Comparison of ENCODE assay signal across 15 mouse cellular contexts in the genomic region with DNA sequence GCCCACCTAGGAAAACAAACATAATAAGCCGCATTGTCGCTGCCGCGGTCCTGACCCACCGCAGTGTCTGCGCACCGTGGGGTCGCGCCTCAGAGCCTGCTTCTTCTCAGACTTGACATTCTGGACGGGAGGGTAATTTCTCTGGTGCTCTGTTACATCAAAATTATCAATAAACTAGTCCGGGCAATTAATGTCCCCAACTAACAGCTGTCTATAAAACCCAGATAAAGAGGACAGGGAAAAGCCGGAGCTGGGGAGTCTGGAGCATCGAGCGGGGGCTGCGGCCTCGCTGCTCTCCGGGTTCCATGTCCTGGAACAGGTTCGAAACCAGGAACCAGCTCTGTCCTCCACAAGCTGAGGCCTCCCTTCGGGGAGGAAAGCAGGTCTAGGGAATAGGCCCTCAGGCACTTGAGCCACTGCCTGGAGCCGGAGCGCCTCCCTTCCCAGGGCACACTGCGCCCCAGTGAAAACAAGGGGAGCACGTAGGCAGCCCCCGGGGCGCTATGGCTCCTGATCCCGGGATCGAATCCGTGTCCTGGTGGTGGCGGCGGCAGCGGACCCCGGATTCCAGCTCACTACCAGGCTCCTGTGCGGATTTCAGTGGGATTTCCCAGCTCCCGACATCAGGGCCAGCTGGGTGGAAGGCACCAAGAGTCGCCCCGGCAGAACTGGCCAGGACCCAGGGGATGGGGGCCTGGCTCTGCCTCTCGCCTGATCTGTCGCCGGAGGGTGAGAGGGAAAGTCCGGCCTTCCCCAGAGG. TPM values are rescaled to one million over a fixed set of nuclear protein-coding genes. Genes with fewer than 3 reads are reported as not detected.
A peak's percentile ranks its signal among the peaks of the same experiment; 100 is the strongest.
DNase-seq lines count a peak whose midpoint lies in the region; ATAC-seq and TF ChIP-seq lines count a peak whose summit lies in the region.
"Had no signal": no experiment of that assay in that cellular context is flagged by ENCODE, and none has a peak within 500 bp of the region (broad histone marks: within the 10 kb centered on the region; RNA-seq: fewer than 3 reads in every experiment).

No protein-coding gene starts in this region.

- H3K9me3 ChIP-seq in forebrain, embryonic 10.5 days = no peaks in the 10 kb centered on the region
- no peaks in the 10 kb centered on the region for H3K9me3 ChIP-seq in forebrain, embryonic 13.5 days (replicated peaks)
- H3K9me3 ChIP-seq in midbrain, embryonic 10.5 days (replicated peaks) = no peaks in the 10 kb centered on the region
- no peaks in the 10 kb centered on the region for H3K9me3 ChIP-seq in midbrain, postnatal 0 days (ENCODE audit: low read length)
- no peaks in the 10 kb centered on the region for H3K9me3 ChIP-seq in liver, embryonic 16.5 days (replicated peaks; ENCODE audit: control insufficient read depth, low read length)
- H3K9me3 ChIP-seq in stomach, postnatal 0 days (ENCODE audit: control insufficient read depth, low read length) = no peaks in the 10 kb centered on the region
- H3K9me3 ChIP-seq: megakaryocyte, embryonic 14.5 days had no signal

- ATAC-seq in forebrain, embryonic 13.5 days = no peak
- ATAC-seq in midbrain, postnatal 0 days (ENCODE audit: low FRiP score) = no peak
- no peak for ATAC-seq in liver, embryonic 16.5 days (ENCODE audit: low read depth)
- ATAC-seq in stomach, postnatal 0 days (ENCODE audit: low FRiP score, low TSS enrichment) = no peak
- no peak for ATAC-seq in megakaryocyte progenitor cell, adult 5-6 weeks (replicated peaks; ENCODE audit: poor library complexity)

- H3K9ac ChIP-seq in forebrain, embryonic 13.5 days = no peak overlapping the region
- no peak overlapping the region for H3K9ac ChIP-seq in midbrain, postnatal 0 days (replicated peaks; ENCODE audit: low read length, poor library complexity, severe bottlenecking)
- 0 out of 2 replicates have a peak overlapping the region, but pooled peaks have one; percentile 12 for H3K9ac ChIP-seq in liver, embryonic 16.5 days (ENCODE audit: low read depth, low read length)
- H3K9ac ChIP-seq in stomach, postnatal 0 days (ENCODE audit: low read length) = peak overlapping the region; percentile 77

- no peak for TF ChIP-seq CTCF in midbrain, postnatal 0 days (IDR thresholded peaks at IDR 0.05)
- TF ChIP-seq CTCF in stomach, postnatal 0 days (IDR thresholded peaks at IDR 0.05; ENCODE audit: low read depth) = no peak

- H3K4me2 ChIP-seq in forebrain, embryonic 13.5 days = no peak overlapping the region
- H3K4me2 ChIP-seq in midbrain, postnatal 0 days (ENCODE audit: low read depth, low read length, poor library complexity, severe bottlenecking) = no peak overlapping the region
- no peak overlapping the region for H3K4me2 ChIP-seq in liver, embryonic 16.5 days (ENCODE audit: low read depth, low read length)
- H3K4me2 ChIP-seq in stomach, postnatal 0 days (replicated peaks; ENCODE audit: low read depth) = peak overlapping the region; percentile 71

- no peaks in the 10 kb centered on the region for H3K36me3 ChIP-seq in forebrain, embryonic 10.5 days (replicated peaks)
- H3K36me3 ChIP-seq in forebrain, embryonic 13.5 days (ENCODE audit: poor library complexity, severe bottlenecking) = no peaks in the 10 kb centered on the region
- no peaks in the 10 kb centered on the region for H3K36me3 ChIP-seq in midbrain, embryonic 10.5 days
- no peaks in the 10 kb centered on the region for H3K36me3 ChIP-seq in midbrain, postnatal 0 days (ENCODE audit: insufficient read depth, low read length)
- H3K36me3 ChIP-seq in liver, embryonic 16.5 days (ENCODE audit: control insufficient read depth, insufficient read depth) = no peaks in the 10 kb centered on the region
- H3K36me3 ChIP-seq in stomach, postnatal 0 days (ENCODE audit: control insufficient read depth, insufficient read depth, low read length) = peaks cover 4% of the 10 kb centered on the region; the same call in 1 of the 2 replicates

- no peak overlapping the region; the same call in 1 of the 2 replicates for H3K4me3 ChIP-seq in forebrain, embryonic 10.5 days
- no peak overlapping the region for H3K4me3 ChIP-seq in forebrain, embryonic 13.5 days
- 0 out of 2 replicates have a peak overlapping the region, but pooled peaks have one; percentile 6 for H3K4me3 ChIP-seq in midbrain, embryonic 10.5 days
- no peak overlapping the region for H3K4me3 ChIP-seq in midbrain, postnatal 0 days (ENCODE audit: low read depth, low read length)
- no peak overlapping the region for H3K4me3 ChIP-seq in liver, embryonic 16.5 days (ENCODE audit: low read depth, low read length)
- H3K4me3 ChIP-seq in stomach, postnatal 0 days (ENCODE audit: low read depth, low read length) = peak overlapping the region; percentile 69
- H3K4me3 ChIP-seq: megakaryocyte, embryonic 14.5 days had no signal

- no peak overlapping the region for H3K27ac ChIP-seq in forebrain, embryonic 10.5 days
- no peak overlapping the region for H3K27ac ChIP-seq in forebrain, embryonic 13.5 days
- H3K27ac ChIP-seq in midbrain, embryonic 10.5 days (replicated peaks) = no peak overlapping the region
- H3K27ac ChIP-seq in midbrain, postnatal 0 days (ENCODE audit: low read depth, low read length) = no peak overlapping the region
- H3K27ac ChIP-seq in liver, embryonic 16.5 days (ENCODE audit: low read length) = no peak overlapping the region
- H3K27ac ChIP-seq in stomach, postnatal 0 days (replicated peaks) = peak overlapping the region; percentile 81

- TF ChIP-seq EP300 in stomach, postnatal 0 days (optimal IDR thresholded peaks at IDR 0.05) = no peak

- peaks cover 100% of the 10 kb centered on the region for H3K27me3 ChIP-seq in forebrain, embryonic 10.5 days (ENCODE audit: poor library complexity, severe bottlenecking)
- peaks cover 98% of the 10 kb centered on the region for H3K27me3 ChIP-seq in forebrain, embryonic 13.5 days
- H3K27me3 ChIP-seq in midbrain, embryonic 10.5 days (ENCODE audit: low read depth, poor library complexity, severe bottlenecking) = peaks cover 100% of the 10 kb centered on the region
- peaks cover 85% of the 10 kb centered on the region for H3K27me3 ChIP-seq in midbrain, postnatal 0 days (ENCODE audit: insufficient read depth, low read length)
- peaks cover 90% of the 10 kb centered on the region for H3K27me3 ChIP-seq in liver, embryonic 16.5 days (ENCODE audit: control insufficient read depth, insufficient read depth, low read depth, low read length)
- H3K27me3 ChIP-seq in stomach, postnatal 0 days (ENCODE audit: control insufficient read depth, insufficient read depth, low read length) = no peaks in the 10 kb centered on the region

- 1% methylated on average over 40 of the region's 40 CpGs for WGBS in forebrain, embryonic 10.5 days
- under 1% methylated on average over 40 of the region's 40 CpGs for WGBS in forebrain, embryonic 13.5 days
- under 1% methylated on average over 40 of the region's 40 CpGs for WGBS in midbrain, embryonic 10.5 days
- 2% methylated on average over 40 of the region's 40 CpGs for WGBS in midbrain, postnatal 0 days
- 11% methylated on average over 40 of the region's 40 CpGs for WGBS in liver, embryonic 16.5 days (ENCODE audit: insufficient replicate concordance)
- WGBS in stomach, postnatal 0 days = 5% methylated on average over 37 of the region's 40 CpGs

- H3K4me1 ChIP-seq in forebrain, embryonic 10.5 days = peaks cover 44% of the 10 kb centered on the region
- peaks cover 11% of the 10 kb centered on the region for H3K4me1 ChIP-seq in forebrain, embryonic 13.5 days
- peaks cover 25% of the 10 kb centered on the region for H3K4me1 ChIP-seq in midbrain, embryonic 10.5 days
- no peaks in the 10 kb centered on the region for H3K4me1 ChIP-seq in midbrain, postnatal 0 days (ENCODE audit: insufficient read depth, low read length)
- H3K4me1 ChIP-seq in liver, embryonic 16.5 days (ENCODE audit: control insufficient read depth, low read depth, low read length) = no peaks in the 10 kb centered on the region; the same call in 1 of the 2 replicates
- H3K4me1 ChIP-seq in stomach, postnatal 0 days (replicated peaks; ENCODE audit: control insufficient read depth, insufficient read depth) = no peaks in the 10 kb centered on the region

- DNase-seq in forebrain, embryonic 10.5 days (ENCODE audit: extremely low spot score, low spot score) = peak; percentile 40
- peak; percentile 51 for DNase-seq in midbrain, embryonic 10.5 days (ENCODE audit: low spot score)
- DNase-seq in midbrain, postnatal 0 days (ENCODE audit: low spot score) = no peak
- no peak for DNase-seq in stomach, postnatal 0 days (ENCODE audit: low spot score)
- no peak for DNase-seq in layer of hippocampus, postnatal 36 days
- DNase-seq: adrenal gland, postnatal 10 days; heart, adult 18-20 months; kidney, adult 11 months; thymus, postnatal 25 days had no signal

RNA-seq across cellular contexts. Expression of gene Foxf1, which starts 4.9 kb away (rescaled TPM):
- 2.5 and 2.9 TPM in 2 replicates for polyA plus RNA-seq in forebrain, embryonic 10.5 days (2016; fragmentation: Nextera tagmentation; extraction: Ambion mirVana)
- 0.28 and 0.50 TPM in 2 replicates for polyA plus RNA-seq in forebrain, embryonic 13.5 days (2015; fragmentation: Nextera tagmentation; extraction: Ambion mirVana)
- polyA plus RNA-seq in midbrain, embryonic 10.5 days (2016; fragmentation: Nextera tagmentation; extraction: Ambion mirVana) = 0.17 and 1.1 TPM in 2 replicates
- total RNA-seq in midbrain, postnatal 0 days (2014; rRNA removed) = 0.71 and 3.5 TPM in 2 replicates
- polyA plus RNA-seq in midbrain, postnatal 0 days (2015; fragmentation: Nextera tagmentation; extraction: Ambion mirVana) = 1.5 and 1.6 TPM in 2 replicates
- 2.6 and 2.7 TPM in 2 replicates for polyA plus RNA-seq in liver, embryonic 16.5 days (2015; fragmentation: Nextera tagmentation; extraction: Ambion mirVana)
- polyA plus RNA-seq in stomach, postnatal 0 days (2015; fragmentation: Nextera tagmentation; extraction: Ambion mirVana) = 59.3 and 64.0 TPM in 2 replicates
- not detected in 2 replicates for total RNA-seq in megakaryocyte progenitor cell, adult 5-6 weeks (2015)
- total RNA-seq in megakaryocyte progenitor cell, adult 5-6 weeks (2017) = not detected in 2 replicates
- total RNA-seq in layer of hippocampus, postnatal 36 days (2021) = under 1 TPM; 0.50 to 0.66 TPM

RNA-seq across cellular contexts. Expression of gene Mthfsd, which starts 19.1 kb away (rescaled TPM):
- polyA plus RNA-seq in forebrain, embryonic 10.5 days (2016; fragmentation: Nextera tagmentation; extraction: Ambion mirVana) = 69.1 and 69.5 TPM in 2 replicates
- 48.1 and 59.3 TPM in 2 replicates for polyA plus RNA-seq in forebrain, embryonic 13.5 days (2015; fragmentation: Nextera tagmentation; extraction: Ambion mirVana)
- 66.3 and 66.8 TPM in 2 replicates for polyA plus RNA-seq in midbrain, embryonic 10.5 days (2016; fragmentation: Nextera tagmentation; extraction: Ambion mirVana)
- total RNA-seq in midbrain, postnatal 0 days (2014; rRNA removed) = 53.4 and 67.1 TPM in 2 replicates
- 34.6 and 37.2 TPM in 2 replicates for polyA plus RNA-seq in midbrain, postnatal 0 days (2015; fragmentation: Nextera tagmentation; extraction: Ambion mirVana)
- polyA plus RNA-seq in liver, embryonic 16.5 days (2015; fragmentation: Nextera tagmentation; extraction: Ambion mirVana) = 15.6 and 17.0 TPM in 2 replicates
- polyA plus RNA-seq in stomach, postnatal 0 days (2015; fragmentation: Nextera tagmentation; extraction: Ambion mirVana) = 33.0 and 38.1 TPM in 2 replicates
- total RNA-seq in megakaryocyte progenitor cell, adult 5-6 weeks (2015) = 13.9 and 17.4 TPM in 2 replicates
- 20.9 and 21.8 TPM in 2 replicates for total RNA-seq in megakaryocyte progenitor cell, adult 5-6 weeks (2017)
- total RNA-seq in layer of hippocampus, postnatal 36 days (2021) = 10 to 100 TPM; 31.8 to 36.9 TPM

RNA-seq across cellular contexts. Expression of gene Foxc2, which starts 26.9 kb away (rescaled TPM):
- polyA plus RNA-seq in forebrain, embryonic 10.5 days (2016; fragmentation: Nextera tagmentation; extraction: Ambion mirVana) = 4.6 and 6.1 TPM in 2 replicates
- 0.79 and 0.90 TPM in 2 replicates for polyA plus RNA-seq in forebrain, embryonic 13.5 days (2015; fragmentation: Nextera tagmentation; extraction: Ambion mirVana)
- polyA plus RNA-seq in midbrain, embryonic 10.5 days (2016; fragmentation: Nextera tagmentation; extraction: Ambion mirVana) = 5.1 and 6.1 TPM in 2 replicates
- 7.6 and 10.9 TPM in 2 replicates for total RNA-seq in midbrain, postnatal 0 days (2014; rRNA removed)
- 2.6 and 2.8 TPM in 2 replicates for polyA plus RNA-seq in midbrain, postnatal 0 days (2015; fragmentation: Nextera tagmentation; extraction: Ambion mirVana)
- 0.04 and 0.08 TPM in 2 replicates for polyA plus RNA-seq in liver, embryonic 16.5 days (2015; fragmentation: Nextera tagmentation; extraction: Ambion mirVana)
- 0.40 and 0.41 TPM in 2 replicates for polyA plus RNA-seq in stomach, postnatal 0 days (2015; fragmentation: Nextera tagmentation; extraction: Ambion mirVana)
- not detected in 2 replicates for total RNA-seq in megakaryocyte progenitor cell, adult 5-6 weeks (2015)
- not detected in 2 replicates for total RNA-seq in megakaryocyte progenitor cell, adult 5-6 weeks (2017)
- total RNA-seq in layer of hippocampus, postnatal 36 days (2021) = 1 to 10 TPM in 1 of 2 experiments, under 1 TPM in 1; 0.20 to 1.1 TPM

RNA-seq across cellular contexts. Expression of gene Foxl1, which starts 38.7 kb away (rescaled TPM):
- polyA plus RNA-seq in forebrain, embryonic 10.5 days (2016; fragmentation: Nextera tagmentation; extraction: Ambion mirVana) = 0.76 and 0.79 TPM in 2 replicates
- polyA plus RNA-seq in forebrain, embryonic 13.5 days (2015; fragmentation: Nextera tagmentation; extraction: Ambion mirVana) = 0.12 TPM in 1 of 2 replicates, not detected in the other
- 1.1 TPM in 2 replicates for polyA plus RNA-seq in midbrain, embryonic 10.5 days (2016; fragmentation: Nextera tagmentation; extraction: Ambion mirVana)
- total RNA-seq in midbrain, postnatal 0 days (2014; rRNA removed) = 0.09 and 0.22 TPM in 2 replicates
- 0.12 and 0.20 TPM in 2 replicates for polyA plus RNA-seq in midbrain, postnatal 0 days (2015; fragmentation: Nextera tagmentation; extraction: Ambion mirVana)
- polyA plus RNA-seq in liver, embryonic 16.5 days (2015; fragmentation: Nextera tagmentation; extraction: Ambion mirVana) = 0.07 TPM in 1 of 2 replicates, not detected in the other
- 2.8 and 2.9 TPM in 2 replicates for polyA plus RNA-seq in stomach, postnatal 0 days (2015; fragmentation: Nextera tagmentation; extraction: Ambion mirVana)
- not detected in 2 replicates for total RNA-seq in megakaryocyte progenitor cell, adult 5-6 weeks (2015)
- not detected in 2 replicates for total RNA-seq in megakaryocyte progenitor cell, adult 5-6 weeks (2017)
- not detected for total RNA-seq in layer of hippocampus, postnatal 36 days (2021)
- total RNA-seq: layer of hippocampus, postnatal 25 days had no signal
- polyA plus RNA-seq: spleen, adult 2 months had no signal

Comparison
In these comparisons a context has a peak if more than half of its experiments do, and no peak if none do; other contexts are left out.
1. DNase-seq: peak in forebrain, embryonic 10.5 days (single experiment) and midbrain, embryonic 10.5 days (single experiment); none in midbrain, postnatal 0 days (single experiment), stomach, postnatal 0 days (single experiment) and layer of hippocampus, postnatal 36 days (0 of 2).
2. H3K4me3 ChIP-seq: peak in midbrain, embryonic 10.5 days (single experiment) and stomach, postnatal 0 days (single experiment); none in forebrain, embryonic 10.5 days (single experiment), forebrain, embryonic 13.5 days (single experiment), midbrain, postnatal 0 days (single experiment) and liver, embryonic 16.5 days (single experiment).
3. H3K9ac ChIP-seq: peak in liver, embryonic 16.5 days (single experiment) and stomach, postnatal 0 days (single experiment); none in forebrain, embryonic 13.5 days (single experiment) and midbrain, postnatal 0 days (single experiment).
4. RNA of gene Foxf1, which starts 4.9 kb away (polyA plus RNA-seq): 59.3 to 64.0 TPM in stomach, postnatal 0 days; 2.6 to 2.7 TPM in liver, embryonic 16.5 days, 2.5 to 2.9 TPM in forebrain, embryonic 10.5 days, 1.5 to 1.6 TPM in midbrain, postnatal 0 days, 0.17 to 1.1 TPM in midbrain, embryonic 10.5 days and 0.28 to 0.50 TPM in forebrain, embryonic 13.5 days; every median in the first group is over 10 times any median in the second.